Mouse (Mus musculus): ENCODE measurements around the gene Myf5. TPM values are rescaled to one million over a fixed set of nuclear protein-coding genes. Genes with fewer than 3 reads are reported as not detected.

Gene Myf5
- polyA plus RNA-seq, 2 experiments: 9.0 to 24.4 TPM

GRCm38 (mm10) chr10:107484050-107484449, 1.9 kb downstream of the Myf5 start:
- 46% methylated on average over 10 of the region's 10 CpGs for WGBS
- H3K9me3 ChIP-seq (ENCODE audit: control insufficient read depth, low read length): no peaks in the 10 kb centered on the region
- H3K36me3 ChIP-seq (ENCODE audit: control insufficient read depth, insufficient read depth, low read length): no peaks in the 10 kb centered on the region
- H3K27me3 ChIP-seq (ENCODE audit: control insufficient read depth, insufficient read depth, low read length): no peaks in the 10 kb centered on the region; the same call in 1 of the 2 replicates
- no peaks in the 10 kb centered on the region for H3K4me1 ChIP-seq (ENCODE audit: control insufficient read depth, insufficient read depth, low read length)
- DNase-seq (ENCODE audit: low spot score) (no peak), ATAC-seq (ENCODE audit: low FRiP score, low read depth) (no peak)
- H3K27ac ChIP-seq (replicated peaks; ENCODE audit: low read depth, low read length): no peak overlapping the region
- no peak for TF ChIP-seq POLR2A (IDR thresholded peaks at IDR 0.05; ENCODE audit: borderline replicate concordance, extremely low read depth, insufficient read depth, insufficient read length)
- 0 out of 2 replicates have a peak overlapping the region, but pooled peaks have one; percentile 2 for H3K4me3 ChIP-seq (replicated peaks; ENCODE audit: low read length)
- H3K4me2 ChIP-seq (replicated peaks; ENCODE audit: low read depth, low read length, severe bottlenecking): peak overlapping the region; percentile 15; the same call in 1 of the 2 replicates
- no peak overlapping the region for H3K9ac ChIP-seq (ENCODE audit: low read depth, low read length, severe bottlenecking)

GRCm38 (mm10) chr10:107473497-107473896, 12.4 kb downstream of the Myf5 start:
- H3K4me2 ChIP-seq (replicated peaks; ENCODE audit: low read depth, low read length, severe bottlenecking): no peak overlapping the region
- H3K9me3 ChIP-seq (ENCODE audit: control insufficient read depth, low read length): no peaks in the 10 kb centered on the region
- H3K27ac ChIP-seq (replicated peaks; ENCODE audit: low read depth, low read length): no peak overlapping the region
- 42% methylated on average over 2 of the region's 2 CpGs for WGBS
- no peak overlapping the region for H3K4me3 ChIP-seq (replicated peaks; ENCODE audit: low read length)
- no peaks in the 10 kb centered on the region for H3K36me3 ChIP-seq (ENCODE audit: control insufficient read depth, insufficient read depth, low read length)
- no peak for DNase-seq (ENCODE audit: low spot score)
- no peak for ATAC-seq (ENCODE audit: low FRiP score, low read depth)
- H3K27me3 ChIP-seq (ENCODE audit: control insufficient read depth, insufficient read depth, low read length): no peaks in the 10 kb centered on the region
- no peak overlapping the region for H3K9ac ChIP-seq (ENCODE audit: low read depth, low read length, severe bottlenecking)
- H3K4me1 ChIP-seq (ENCODE audit: control insufficient read depth, insufficient read depth, low read length): no peaks in the 10 kb centered on the region
- TF ChIP-seq POLR2A (IDR thresholded peaks at IDR 0.05; ENCODE audit: borderline replicate concordance, extremely low read depth, insufficient read depth, insufficient read length): no peak

GRCm38 (mm10) chr10:107471712-107472111, 14.2 kb downstream of the Myf5 start:
- no peak overlapping the region for H3K4me2 ChIP-seq (replicated peaks; ENCODE audit: low read depth, low read length, severe bottlenecking)
- WGBS: 83% methylated on average over 5 of the region's 5 CpGs

GRCm38 (mm10) chr10:107467819-107468218, 18.1 kb downstream of the Myf5 start:
- H3K36me3 ChIP-seq (ENCODE audit: control insufficient read depth, insufficient read depth, low read length): no peaks in the 10 kb centered on the region
- no peak overlapping the region for H3K9ac ChIP-seq (ENCODE audit: low read depth, low read length, severe bottlenecking)
- ATAC-seq (ENCODE audit: low FRiP score, low read depth) (no peak), DNase-seq (ENCODE audit: low spot score) (no peak)
- H3K4me2 ChIP-seq (replicated peaks; ENCODE audit: low read depth, low read length, severe bottlenecking): no peak overlapping the region
- no peak for TF ChIP-seq POLR2A (IDR thresholded peaks at IDR 0.05; ENCODE audit: borderline replicate concordance, extremely low read depth, insufficient read depth, insufficient read length)
- H3K27me3 ChIP-seq (ENCODE audit: control insufficient read depth, insufficient read depth, low read length): no peaks in the 10 kb centered on the region
- no peaks in the 10 kb centered on the region for H3K9me3 ChIP-seq (ENCODE audit: control insufficient read depth, low read length)
- no peak overlapping the region for H3K27ac ChIP-seq (replicated peaks; ENCODE audit: low read depth, low read length)
- no peaks in the 10 kb centered on the region for H3K4me1 ChIP-seq (ENCODE audit: control insufficient read depth, insufficient read depth, low read length)
- WGBS: 76% methylated on average over 7 of the region's 7 CpGs
- no peak overlapping the region for H3K4me3 ChIP-seq (replicated peaks; ENCODE audit: low read length)

More at GRCm38 (mm10) chr10:107471712-107472111, 14.2 kb downstream of the Myf5 start:
- TF ChIP-seq POLR2A (IDR thresholded peaks at IDR 0.05; ENCODE audit: borderline replicate concordance, extremely low read depth, insufficient read depth, insufficient read length): no peak
- Histone ChIP-seq H3K9ac (ENCODE audit: low read depth, low read length, severe bottlenecking) (no peak overlapping the region), H3K4me3 (replicated peaks; ENCODE audit: low read length) (no peak overlapping the region), H3K9me3 (ENCODE audit: control insufficient read depth, low read length) (no peaks in the 10 kb centered on the region), H3K27ac (replicated peaks; ENCODE audit: low read depth, low read length) (no peak overlapping the region), H3K27me3 (ENCODE audit: control insufficient read depth, insufficient read depth, low read length) (no peaks in the 10 kb centered on the region), H3K36me3 (ENCODE audit: control insufficient read depth, insufficient read depth, low read length) (no peaks in the 10 kb centered on the region), H3K4me1 (ENCODE audit: control insufficient read depth, insufficient read depth, low read length) (no peaks in the 10 kb centered on the region)
- ATAC-seq (ENCODE audit: low FRiP score, low read depth) (no peak), DNase-seq (ENCODE audit: low spot score) (no peak)

- 86% methylated on average over 5 of the region's 5 CpGs for WGBS
These were observed 36.2 kb downstream of the Myf5 start for GRCm38 (mm10) chr10:107449496-107450330.

More at GRCm38 (mm10) chr10:107449496-107450330, 36.2 kb downstream of the Myf5 start:
- Histone ChIP-seq H3K9me3 (ENCODE audit: control insufficient read depth, low read length) (no peaks in the 10 kb centered on the region), H3K27ac (replicated peaks; ENCODE audit: low read depth, low read length) (no peak overlapping the region), H3K36me3 (ENCODE audit: control insufficient read depth, insufficient read depth, low read length) (no peaks in the 10 kb centered on the region), H3K4me2 (replicated peaks; ENCODE audit: low read depth, low read length, severe bottlenecking) (no peak overlapping the region), H3K4me3 (replicated peaks; ENCODE audit: low read length) (no peak overlapping the region), H3K9ac (ENCODE audit: low read depth, low read length, severe bottlenecking) (no peak overlapping the region), H3K4me1 (ENCODE audit: control insufficient read depth, insufficient read depth, low read length) (no peaks in the 10 kb centered on the region), H3K27me3 (ENCODE audit: control insufficient read depth, insufficient read depth, low read length) (no peaks in the 10 kb centered on the region)
- TF ChIP-seq POLR2A (IDR thresholded peaks at IDR 0.05; ENCODE audit: borderline replicate concordance, extremely low read depth, insufficient read depth, insufficient read length): no peak
- no peak for DNase-seq (ENCODE audit: low spot score)
- ATAC-seq (ENCODE audit: low FRiP score, low read depth): no peak
